Mouse (Mus musculus) ovary, postnatal 10 days (tissue): ENCODE measurements around the gene Rab27a.
A peak's percentile ranks its signal among the peaks of the same experiment; 100 is the strongest.
"Not testable (repeated sequence)": the region's sequence is repeated elsewhere in the genome, so short reads cannot be mapped to it uniquely, and the experiment has no call there.

ENCODE experiments used
- DNase-seq: peaks from one replicate; pipeline ENCODE4 v3.0.0; 2022; ENCODE audit warnings: low spot score

Rab27a gene

DNA sequence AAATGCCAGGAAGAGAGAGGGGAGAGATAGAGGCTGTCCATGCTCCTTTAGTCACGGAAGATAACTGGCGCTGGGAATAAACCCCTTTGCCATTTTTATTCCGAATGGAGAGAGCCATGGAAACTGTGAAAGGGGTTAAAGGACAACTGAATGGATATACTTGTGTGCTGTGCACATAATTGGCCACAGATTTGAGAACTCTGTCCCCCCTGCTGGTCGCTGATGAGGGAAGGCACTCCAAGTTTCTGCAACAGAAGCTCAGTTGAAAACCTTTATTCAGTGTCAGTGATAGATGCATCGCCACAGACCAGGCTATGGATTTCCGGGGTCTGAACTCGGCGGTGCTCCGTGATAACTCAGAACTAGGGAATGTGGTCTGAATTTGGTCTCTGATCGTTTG lies 45.5 kb downstream of the Rab27a start:
- no peak for DNase-seq

DNA sequence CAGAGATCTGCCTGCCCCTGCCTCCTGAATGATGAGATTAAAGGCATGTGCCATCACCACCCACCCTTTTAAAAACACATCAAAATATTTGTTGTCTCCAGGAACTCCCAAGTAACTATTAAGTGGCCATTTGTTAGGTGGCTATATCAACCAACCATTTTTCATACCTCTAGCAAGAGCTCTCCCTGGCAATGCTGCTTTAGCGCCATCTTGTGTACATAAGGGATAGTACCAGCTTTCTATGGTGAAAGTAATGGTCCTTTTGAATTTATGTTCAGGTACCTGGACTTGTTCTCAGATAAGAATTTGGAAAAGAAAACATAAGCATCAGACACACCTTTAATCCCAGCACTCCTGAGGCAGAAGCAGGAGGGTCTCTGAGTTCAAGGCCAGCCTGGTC lies 47.1 kb downstream of the Rab27a start:
- no peak for DNase-seq

DNA sequence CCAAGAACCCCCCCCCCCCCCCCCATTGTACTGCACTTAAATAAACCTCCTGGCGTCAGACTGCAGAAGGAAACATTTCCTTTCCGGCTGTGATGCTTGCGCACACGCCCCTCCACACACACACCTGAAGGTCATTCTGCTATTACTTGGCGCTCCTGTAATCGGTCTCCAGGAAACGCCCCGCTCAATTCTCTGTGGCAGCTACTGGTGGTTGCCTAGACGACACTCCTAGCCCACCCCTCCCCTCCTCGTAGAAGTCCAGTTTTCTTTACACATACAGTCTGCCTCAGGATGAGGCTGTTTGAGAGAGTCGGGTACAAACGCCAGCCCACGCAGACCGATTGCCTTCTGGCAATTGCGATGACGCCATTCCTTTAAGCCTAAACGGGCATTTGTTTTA lies 49.9 kb downstream of the Rab27a start:
- no peak for DNase-seq

DNA sequence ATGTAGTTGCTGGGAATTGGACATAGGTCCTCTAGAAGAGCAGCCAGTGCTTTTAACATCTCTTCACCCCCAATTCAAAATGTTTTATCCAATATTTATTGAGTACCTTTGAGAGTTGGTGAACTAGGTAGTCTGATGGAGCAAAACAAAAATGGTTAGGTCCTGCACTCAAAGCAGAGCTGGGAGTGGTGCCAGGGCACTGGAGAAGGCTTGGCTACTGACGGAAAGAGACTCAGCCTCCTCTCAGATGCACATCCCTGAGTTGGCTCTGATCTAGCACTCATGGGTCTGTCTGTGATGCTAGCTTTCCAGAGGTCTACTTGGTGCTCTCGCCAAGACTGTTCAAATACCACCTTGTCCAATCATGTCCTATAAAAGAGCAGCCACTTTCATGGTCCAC lies 53.2 kb downstream of the Rab27a start:
- no peak for DNase-seq

DNA sequence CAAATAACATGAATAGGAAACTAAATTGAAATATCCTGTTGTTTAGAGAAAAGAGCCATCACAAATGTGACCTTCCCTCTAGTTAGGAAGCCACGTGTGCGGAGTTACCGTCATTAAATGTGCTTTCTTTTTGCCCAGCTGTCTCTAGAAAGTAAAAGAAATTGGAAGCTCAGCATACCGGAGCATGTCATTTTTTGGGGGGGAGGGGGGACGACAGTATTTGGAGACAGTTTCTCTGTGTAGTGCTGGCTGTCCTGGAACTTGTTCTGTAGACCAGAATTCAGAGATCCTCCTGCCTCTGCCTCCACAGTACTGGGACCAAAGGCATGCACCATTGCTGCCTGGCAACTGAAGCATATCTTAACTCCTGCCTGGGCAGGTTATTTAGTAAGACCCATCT lies 56.9 kb downstream of the Rab27a start, which contains the start of gene Khdc3:
Khdc3 (plus strand) TSS at position 301 of the 400 bp plus-strand sequence.
- DNase-seq, result no peak

DNA sequence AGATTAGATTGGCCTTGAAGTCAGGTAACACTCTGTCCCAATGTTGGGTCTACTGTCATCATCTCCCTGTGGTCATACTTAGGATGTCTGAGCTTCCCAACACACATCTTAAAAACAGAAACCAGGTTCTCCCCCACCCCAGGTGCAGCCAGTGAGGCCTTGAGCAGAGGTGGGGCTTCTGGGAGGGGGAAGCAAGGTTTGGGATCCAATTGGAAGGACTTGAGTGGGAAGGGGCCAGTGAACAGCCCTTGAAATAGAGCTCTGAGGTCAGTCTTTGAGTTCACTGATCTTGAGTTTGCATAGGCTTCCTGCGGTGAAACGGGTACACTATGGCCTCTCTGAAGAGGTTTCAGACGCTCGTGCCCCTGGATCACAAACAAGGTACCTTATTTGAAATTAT lies 57.5 kb downstream of the Rab27a start, which contains the start of gene Gm20509:
Gm20509 (plus strand) TSS at position 290 of the 400 bp plus-strand sequence.
- DNase-seq, result no peak

DNA sequence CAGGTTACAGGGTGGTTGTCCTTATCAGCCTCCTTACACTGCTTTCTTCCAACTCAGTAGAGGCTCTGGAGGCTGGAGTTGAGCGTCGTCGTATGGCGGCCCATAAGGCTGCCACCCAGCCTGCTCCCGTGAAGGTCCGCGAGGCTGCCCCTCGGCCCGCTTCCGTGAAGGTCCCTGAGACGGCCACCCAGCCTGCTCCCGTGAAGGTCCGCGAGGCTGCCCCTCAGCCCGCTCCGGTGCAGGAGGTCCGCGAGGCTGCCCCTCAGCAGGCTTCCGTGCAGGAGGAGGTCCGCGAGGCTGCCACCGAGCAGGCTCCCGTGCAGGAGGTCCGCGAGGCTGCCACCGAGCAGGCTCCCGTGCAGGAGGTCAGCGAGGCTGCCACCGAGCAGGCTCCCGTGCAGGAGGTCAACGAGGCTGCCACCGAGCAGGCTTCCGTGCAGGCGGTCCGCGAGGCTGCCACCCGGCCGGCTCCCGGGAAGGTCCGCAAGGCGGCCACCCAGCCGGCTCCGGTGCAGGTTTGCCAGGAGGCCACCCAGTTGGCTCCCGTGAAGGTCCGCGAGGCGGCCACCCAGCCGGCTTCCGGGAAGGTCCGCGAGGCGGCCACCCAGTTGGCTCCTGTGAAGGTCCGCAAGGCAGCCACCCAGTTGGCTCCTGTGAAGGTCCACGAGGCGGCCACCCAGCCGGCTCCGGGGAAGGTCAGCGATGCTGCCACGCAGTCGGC lies 58.7 kb downstream of the Rab27a start:
- DNase-seq, result peak; percentile 15

DNA sequence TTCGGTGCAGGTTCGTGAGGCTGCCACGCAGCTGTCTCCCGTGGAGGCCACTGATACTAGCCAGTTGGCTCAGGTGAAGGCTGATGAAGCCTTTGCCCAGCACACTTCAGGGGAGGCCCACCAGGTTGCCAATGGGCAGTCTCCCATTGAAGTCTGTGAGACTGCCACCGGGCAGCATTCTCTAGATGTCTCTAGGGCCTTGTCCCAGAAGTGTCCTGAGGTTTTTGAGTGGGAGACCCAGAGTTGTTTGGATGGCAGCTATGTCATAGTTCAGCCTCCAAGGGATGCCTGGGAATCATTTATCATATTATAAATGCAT lies 59.2 kb downstream of the Rab27a start:
- DNase-seq, result no peak

DNA sequence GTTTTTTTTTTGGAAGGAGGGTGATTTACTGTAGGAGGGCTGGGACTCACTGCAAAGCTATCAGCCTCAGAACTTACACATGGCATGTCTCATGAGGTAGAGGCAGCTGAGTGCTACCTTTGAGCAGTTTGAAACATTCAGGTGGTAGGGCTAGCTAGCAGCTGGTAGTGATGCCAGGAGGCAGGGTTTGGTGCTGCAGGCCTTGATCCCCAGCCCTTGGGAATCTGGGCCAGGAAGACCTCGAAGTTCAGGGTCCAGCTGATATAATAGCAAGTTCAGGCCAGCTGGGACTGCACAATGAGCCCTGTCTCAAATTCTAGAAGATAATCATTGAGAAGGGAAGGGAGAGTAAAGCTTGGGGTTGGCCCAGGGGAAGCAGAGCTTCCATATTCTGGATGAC lies 60.5 kb downstream of the Rab27a start:
- DNase-seq, result no peak

DNA sequence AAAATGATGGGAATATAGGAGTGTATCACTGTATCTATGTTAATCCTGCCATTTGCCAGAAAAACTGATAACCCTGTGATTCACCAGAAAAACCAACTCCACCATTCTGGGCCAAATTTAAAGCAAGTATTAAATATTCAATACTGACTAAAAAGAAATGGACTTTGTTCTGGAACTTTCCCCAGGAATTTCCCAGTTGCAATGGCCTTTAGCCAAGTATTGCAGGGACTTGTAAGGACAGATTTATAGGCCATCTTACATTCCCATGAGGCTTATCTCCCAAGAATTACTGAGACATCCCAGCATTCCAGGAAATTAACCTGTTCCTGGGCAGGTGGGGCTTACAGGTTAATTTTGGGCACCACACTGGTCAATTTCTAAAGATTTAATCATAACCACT lies 61.1 kb downstream of the Rab27a start:
- no peak for DNase-seq

DNA sequence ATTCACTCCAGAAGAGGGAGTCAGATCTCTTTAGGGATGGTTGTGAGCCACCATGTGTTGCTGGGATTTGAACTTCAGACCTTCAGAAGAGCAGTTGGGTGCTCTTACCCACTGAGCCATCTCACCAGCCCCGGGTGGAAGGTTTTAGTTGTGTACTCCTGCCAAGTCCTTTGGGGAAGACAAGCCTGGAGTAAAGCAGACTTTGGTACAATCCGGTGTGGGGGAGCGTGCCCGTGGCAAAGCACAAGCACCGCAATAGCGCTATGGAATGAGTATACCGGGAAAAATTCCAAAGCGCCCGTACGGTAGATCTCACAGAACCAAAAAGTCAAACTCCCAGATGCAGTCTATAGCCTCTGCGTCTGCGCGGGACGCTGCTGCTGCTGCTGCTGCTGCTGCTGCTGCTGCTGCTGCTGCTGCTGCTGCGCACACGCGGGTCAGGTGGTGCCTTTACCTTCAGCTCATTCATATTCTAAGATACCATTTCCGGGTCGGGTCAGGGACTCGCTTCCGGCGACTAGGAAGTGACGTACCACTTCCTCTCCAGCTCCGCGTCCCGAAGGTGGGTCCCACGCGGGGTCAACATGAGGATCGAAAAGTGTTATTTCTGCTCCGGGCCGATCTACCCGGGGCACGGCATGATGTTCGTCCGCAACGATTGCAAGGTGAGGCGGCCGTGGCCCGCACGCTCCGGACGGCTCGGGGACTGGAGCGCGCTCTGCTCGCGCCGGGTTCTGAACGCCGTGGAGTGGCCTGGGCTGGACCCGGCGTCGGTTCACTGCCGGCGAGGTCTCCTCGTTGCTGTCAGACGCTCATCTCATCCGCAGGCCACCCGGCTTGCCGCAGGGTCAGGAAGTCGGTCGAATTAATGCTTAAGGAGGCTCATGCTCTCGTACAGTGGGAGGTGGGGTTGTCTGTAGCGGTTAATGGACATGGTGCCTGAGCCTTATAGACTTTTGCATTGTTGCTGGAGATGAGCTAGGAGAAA lies 68.6 kb downstream of the Rab27a start, which contains the start of gene Rsl24d1:
Rsl24d1 (plus strand) TSS at position 508 of the 988 bp plus-strand sequence.
- DNase-seq, result peak; percentile 61

DNA sequence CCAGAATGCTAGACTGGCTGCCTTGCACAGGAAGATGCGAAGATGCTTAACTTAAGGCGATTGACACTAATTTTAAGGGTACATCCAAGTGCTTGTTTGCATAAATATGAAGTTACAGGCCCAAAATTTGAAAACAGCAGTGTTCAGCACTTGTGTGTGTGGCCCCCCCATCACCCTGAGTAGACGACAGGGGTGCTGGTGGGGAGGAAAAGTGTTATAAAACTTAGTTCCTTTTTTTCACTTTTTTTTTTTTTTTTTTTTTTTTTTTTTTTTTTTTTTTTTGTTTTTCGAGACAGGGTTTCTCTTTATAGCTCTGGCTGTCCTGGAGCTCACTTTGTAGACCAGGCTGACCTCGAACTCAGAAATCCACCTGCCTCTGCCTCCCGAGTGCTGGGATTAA lies 72.0 kb downstream of the Rab27a start:
- not testable (repeated sequence) for DNase-seq

DNA sequence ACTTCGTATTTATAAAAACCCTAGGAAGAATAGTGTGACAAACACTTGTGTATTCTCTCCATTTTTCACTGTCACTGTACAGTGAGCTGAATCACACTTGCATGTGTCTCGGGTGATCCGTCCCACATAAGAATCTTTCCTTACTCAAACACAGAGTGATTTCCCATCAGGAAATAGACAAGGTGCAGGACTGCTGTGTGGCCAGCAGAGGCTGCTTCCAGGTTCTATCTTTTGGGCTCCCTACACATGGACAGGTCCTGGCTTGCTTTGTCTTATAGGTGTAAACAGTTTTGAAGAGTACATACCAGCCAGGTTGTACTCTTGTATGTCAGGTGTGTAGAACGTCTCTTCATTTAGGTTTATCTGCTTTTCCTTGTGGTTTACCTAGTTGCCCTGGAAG lies 73.4 kb downstream of the Rab27a start:
- no peak for DNase-seq

DNA sequence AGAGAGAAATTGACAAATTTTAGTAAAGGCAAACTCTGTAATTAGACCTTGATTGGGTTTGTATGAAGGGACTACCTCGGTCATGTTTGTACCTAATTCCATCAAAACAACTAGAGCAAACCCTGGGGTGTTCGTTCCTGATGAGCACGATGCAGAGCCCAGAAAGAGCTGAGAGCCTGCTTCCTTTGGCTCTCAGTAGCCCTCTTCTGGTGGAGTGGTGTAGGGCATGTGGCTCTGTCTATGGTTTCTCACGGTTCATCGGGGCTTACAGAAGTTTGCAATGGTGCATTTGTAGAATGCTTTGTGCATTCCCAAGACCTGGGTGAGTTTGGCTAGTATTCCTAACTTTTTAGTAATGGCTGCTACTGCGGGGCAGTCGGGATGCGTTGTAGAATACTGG lies 77.1 kb downstream of the Rab27a start:
- DNase-seq, result no peak

DNA sequence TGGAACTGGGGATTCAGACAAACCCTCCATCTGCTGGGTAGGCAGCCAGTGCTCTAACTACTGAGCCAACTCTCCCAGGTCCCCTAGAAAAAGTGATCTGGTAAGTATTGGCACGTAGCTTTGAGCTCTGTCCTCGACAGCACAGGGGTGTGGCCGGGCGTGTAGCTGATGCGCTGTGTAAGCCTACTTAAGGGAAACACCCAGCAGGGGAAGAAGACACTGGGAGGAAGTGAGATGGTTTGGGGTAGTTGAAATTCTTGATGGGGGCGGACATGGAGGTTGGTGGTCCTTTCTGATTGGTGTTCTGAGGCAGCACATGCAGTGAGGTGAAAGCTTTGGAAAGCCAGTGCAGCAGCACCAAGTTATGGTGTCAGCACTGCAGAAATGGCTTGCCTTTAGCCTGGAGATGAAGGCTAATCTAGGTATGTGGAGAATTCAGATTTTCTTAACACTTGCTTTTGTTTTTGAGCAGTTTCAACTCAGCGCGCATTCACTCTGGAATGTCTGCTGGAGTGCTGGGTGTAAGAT lies 80.5 kb downstream of the Rab27a start:
- no peak for DNase-seq

DNA sequence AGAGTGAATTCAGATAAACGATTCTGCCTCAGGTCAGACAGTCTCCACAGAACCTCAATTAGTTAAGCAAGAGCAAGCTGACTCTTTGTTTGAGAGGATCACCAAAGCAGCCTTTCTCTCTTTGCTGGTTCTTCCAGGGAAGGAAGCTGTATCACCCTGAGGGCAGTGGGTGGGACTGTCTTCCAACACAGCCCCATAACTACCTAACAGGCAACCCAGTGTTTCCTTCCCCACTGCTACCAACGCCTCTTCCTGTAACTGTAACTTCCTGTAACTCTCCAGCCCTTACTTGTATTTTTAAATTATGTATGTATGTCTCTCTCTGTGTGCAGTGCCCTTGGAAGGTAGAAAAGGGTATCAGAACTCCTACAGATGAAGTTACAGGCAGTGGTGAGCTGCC lies 82.8 kb downstream of the Rab27a start:
- DNase-seq, result no peak

DNA sequence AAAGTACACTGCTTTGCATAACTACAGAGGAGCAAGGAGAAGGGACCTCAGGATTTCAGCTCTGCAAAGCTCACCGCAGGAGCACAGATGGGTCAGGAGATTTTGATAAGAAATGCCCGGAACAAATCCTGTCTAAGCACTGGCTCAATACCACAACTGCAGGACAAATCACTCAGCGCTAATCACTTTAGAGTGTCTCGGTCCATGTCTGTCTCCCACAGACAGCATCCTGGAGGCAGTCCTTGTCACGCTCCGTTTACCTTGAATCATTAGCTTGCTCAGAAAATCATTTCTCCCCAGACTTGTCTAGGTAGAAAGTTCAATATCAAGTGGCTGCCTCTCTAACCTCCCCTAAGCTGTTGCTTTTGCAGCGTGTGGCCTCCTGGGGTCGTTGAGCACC lies 85.2 kb downstream of the Rab27a start:
- DNase-seq, result no peak

DNA sequence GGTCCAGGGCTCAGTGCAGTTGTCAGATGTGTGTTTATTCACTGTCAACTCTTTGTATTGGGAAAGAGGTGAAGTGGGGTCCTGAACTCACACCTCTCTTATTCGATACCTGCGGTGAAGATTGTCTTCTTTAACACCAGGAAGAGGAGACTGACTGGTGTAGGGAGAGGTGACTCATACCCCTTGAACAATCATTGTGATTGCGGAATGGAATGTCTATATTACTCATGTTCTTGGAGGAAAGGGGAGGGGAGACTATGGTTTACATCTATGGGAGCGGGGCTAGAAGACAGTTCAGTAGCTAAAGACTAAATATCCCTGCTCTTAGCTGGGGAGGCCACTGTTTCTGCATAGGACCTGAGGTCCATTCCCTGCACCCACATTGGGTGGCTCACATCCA lies 85.9 kb downstream of the Rab27a start:
- DNase-seq, result no peak

DNA sequence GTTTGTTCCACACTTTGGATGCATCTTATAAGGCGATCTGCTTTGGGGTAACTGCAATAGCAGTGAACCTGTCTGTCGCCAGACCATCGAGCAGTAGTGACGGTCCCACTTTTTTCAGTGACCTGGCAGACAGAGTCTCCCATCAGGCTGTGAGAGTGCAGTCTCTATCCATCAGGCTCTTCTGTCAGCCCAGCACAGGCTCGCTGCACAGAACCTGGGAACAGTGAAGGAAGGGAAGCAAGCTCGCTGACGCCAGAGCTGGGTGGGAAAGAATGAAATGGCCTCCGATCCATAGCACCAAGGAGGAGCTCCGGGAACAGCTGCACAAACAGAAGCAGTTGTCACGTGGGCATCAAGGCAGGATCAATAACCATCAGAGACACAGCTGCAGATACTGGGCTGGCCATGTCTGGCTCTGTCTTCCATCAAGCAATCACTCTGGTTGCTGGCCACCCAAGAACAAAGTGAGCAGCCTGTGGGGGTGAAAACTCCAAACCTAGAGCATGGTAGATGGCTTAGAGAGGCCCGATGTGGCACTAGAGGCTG lies 92.8 kb downstream of the Rab27a start:
- DNase-seq, result no peak
